Mouse (Mus musculus): ENCODE measurements around the gene Ccdc33. TPM values are rescaled to one million over a fixed set of nuclear protein-coding genes. Genes with fewer than 3 reads are reported as not detected.

The Ccdc33 gene
- total and polyA plus RNA-seq, 2 experiments: not detected

GRCm38 (mm10) chr9:58049861-58050260 is 68.8 kb downstream of the Ccdc33 start:
- H3K27me3 ChIP-seq (ENCODE audit: control insufficient read depth, insufficient read depth, low read length): no peaks in the 10 kb centered on the region
- no peak for TF ChIP-seq POLR2A (IDR thresholded peaks at IDR 0.05; ENCODE audit: extremely low read depth, insufficient read depth, low read length)
- TF ChIP-seq CTCF (IDR thresholded peaks at IDR 0.05; ENCODE audit: low read depth, low read length): no peak
- no peak for DNase-seq (ENCODE audit: extremely low read depth, low read depth, low spot score)
- no peak overlapping the region for H3K4me3 ChIP-seq (ENCODE audit: insufficient read depth, low read depth, low read length)
- H3K9ac ChIP-seq (ENCODE audit: low read depth, low read length): no peak overlapping the region
- no peaks in the 10 kb centered on the region for H3K36me3 ChIP-seq (ENCODE audit: control insufficient read depth, insufficient read depth, low read length)
- H3K4me1 ChIP-seq (ENCODE audit: control insufficient read depth, insufficient read depth, low read length): no peaks in the 10 kb centered on the region
- H3K79me2 ChIP-seq (ENCODE audit: control insufficient read depth, insufficient read depth, low read length): no peaks in the 10 kb centered on the region
- WGBS: 68% methylated on average over 7 of the region's 7 CpGs
- H3K27ac ChIP-seq (replicated peaks; ENCODE audit: insufficient read depth, low read depth, low read length): no peak overlapping the region

- Histone ChIP-seq H3K4me3 (ENCODE audit: insufficient read depth, low read depth, low read length) (no peak overlapping the region), H3K4me1 (ENCODE audit: control insufficient read depth, insufficient read depth, low read length) (no peaks in the 10 kb centered on the region), H3K9ac (ENCODE audit: low read depth, low read length) (no peak overlapping the region), H3K36me3 (ENCODE audit: control insufficient read depth, insufficient read depth, low read length) (no peaks in the 10 kb centered on the region), H3K27me3 (ENCODE audit: control insufficient read depth, insufficient read depth, low read length) (no peaks in the 10 kb centered on the region), H3K27ac (replicated peaks; ENCODE audit: insufficient read depth, low read depth, low read length) (no peak overlapping the region), H3K79me2 (ENCODE audit: control insufficient read depth, insufficient read depth, low read length) (no peaks in the 10 kb centered on the region)
- TF ChIP-seq POLR2A (IDR thresholded peaks at IDR 0.05; ENCODE audit: extremely low read depth, insufficient read depth, low read length): no peak
- TF ChIP-seq CTCF (IDR thresholded peaks at IDR 0.05; ENCODE audit: low read depth, low read length): no peak
- WGBS: 69% methylated on average over 6 of the region's 6 CpGs
- DNase-seq (ENCODE audit: extremely low read depth, low read depth, low spot score): no peak
Measured at GRCm38 (mm10) chr9:58049186-58049585, 69.4 kb downstream of the Ccdc33 start.

GRCm38 (mm10) chr9:58048621-58049020 is 70.0 kb downstream of the Ccdc33 start:
- Histone ChIP-seq H3K27ac (replicated peaks; ENCODE audit: insufficient read depth, low read depth, low read length) (no peak overlapping the region), H3K36me3 (ENCODE audit: control insufficient read depth, insufficient read depth, low read length) (no peaks in the 10 kb centered on the region), H3K9ac (ENCODE audit: low read depth, low read length) (no peak overlapping the region), H3K79me2 (ENCODE audit: control insufficient read depth, insufficient read depth, low read length) (no peaks in the 10 kb centered on the region), H3K4me3 (ENCODE audit: insufficient read depth, low read depth, low read length) (no peak overlapping the region), H3K4me1 (ENCODE audit: control insufficient read depth, insufficient read depth, low read length) (no peaks in the 10 kb centered on the region), H3K27me3 (ENCODE audit: control insufficient read depth, insufficient read depth, low read length) (no peaks in the 10 kb centered on the region)
- DNase-seq (ENCODE audit: extremely low read depth, low read depth, low spot score): no peak
- TF ChIP-seq CTCF (IDR thresholded peaks at IDR 0.05; ENCODE audit: low read depth, low read length) (no peak), POLR2A (IDR thresholded peaks at IDR 0.05; ENCODE audit: extremely low read depth, insufficient read depth, low read length) (no peak)
- WGBS: 35% methylated on average over 6 of the region's 6 CpGs

- H3K9ac ChIP-seq (ENCODE audit: low read depth, low read length): no peak overlapping the region
- H3K4me3 ChIP-seq (ENCODE audit: insufficient read depth, low read depth, low read length): no peak overlapping the region
- DNase-seq (ENCODE audit: extremely low read depth, low read depth, low spot score): no peak
- no peak overlapping the region for H3K27ac ChIP-seq (replicated peaks; ENCODE audit: insufficient read depth, low read depth, low read length)
- H3K79me2 ChIP-seq (ENCODE audit: control insufficient read depth, insufficient read depth, low read length): no peaks in the 10 kb centered on the region
- 65% methylated on average over 10 of the region's 10 CpGs for WGBS
- no peaks in the 10 kb centered on the region for H3K36me3 ChIP-seq (ENCODE audit: control insufficient read depth, insufficient read depth, low read length)
- no peaks in the 10 kb centered on the region for H3K27me3 ChIP-seq (ENCODE audit: control insufficient read depth, insufficient read depth, low read length)
- H3K4me1 ChIP-seq (ENCODE audit: control insufficient read depth, insufficient read depth, low read length): no peaks in the 10 kb centered on the region
- TF ChIP-seq POLR2A (IDR thresholded peaks at IDR 0.05; ENCODE audit: extremely low read depth, insufficient read depth, low read length): no peak
- no peak for TF ChIP-seq CTCF (IDR thresholded peaks at IDR 0.05; ENCODE audit: low read depth, low read length)
Measured at GRCm38 (mm10) chr9:58047061-58047460, 71.6 kb downstream of the Ccdc33 start.

- DNase-seq (ENCODE audit: extremely low read depth, low read depth, low spot score): no peak
- 60% methylated on average over 4 of the region's 4 CpGs for WGBS
- no peaks in the 10 kb centered on the region for H3K4me1 ChIP-seq (ENCODE audit: control insufficient read depth, insufficient read depth, low read length)
- no peak overlapping the region for H3K4me3 ChIP-seq (ENCODE audit: insufficient read depth, low read depth, low read length)
- H3K27ac ChIP-seq (replicated peaks; ENCODE audit: insufficient read depth, low read depth, low read length): no peak overlapping the region
- no peak overlapping the region for H3K9ac ChIP-seq (ENCODE audit: low read depth, low read length)
- no peaks in the 10 kb centered on the region for H3K36me3 ChIP-seq (ENCODE audit: control insufficient read depth, insufficient read depth, low read length)
- no peaks in the 10 kb centered on the region for H3K27me3 ChIP-seq (ENCODE audit: control insufficient read depth, insufficient read depth, low read length)
- TF ChIP-seq POLR2A (IDR thresholded peaks at IDR 0.05; ENCODE audit: extremely low read depth, insufficient read depth, low read length) (no peak), CTCF (IDR thresholded peaks at IDR 0.05; ENCODE audit: low read depth, low read length) (no peak)
- no peaks in the 10 kb centered on the region for H3K79me2 ChIP-seq (ENCODE audit: control insufficient read depth, insufficient read depth, low read length)
Measured at GRCm38 (mm10) chr9:58045646-58046045, 73.0 kb downstream of the Ccdc33 start.

- H3K79me2 ChIP-seq (ENCODE audit: control insufficient read depth, insufficient read depth, low read length): no peaks in the 10 kb centered on the region
- no peak for TF ChIP-seq CTCF (IDR thresholded peaks at IDR 0.05; ENCODE audit: low read depth, low read length)
- TF ChIP-seq POLR2A (IDR thresholded peaks at IDR 0.05; ENCODE audit: extremely low read depth, insufficient read depth, low read length): no peak
- H3K36me3 ChIP-seq (ENCODE audit: control insufficient read depth, insufficient read depth, low read length): no peaks in the 10 kb centered on the region
- no peak overlapping the region for H3K27ac ChIP-seq (replicated peaks; ENCODE audit: insufficient read depth, low read depth, low read length)
- no peaks in the 10 kb centered on the region for H3K4me1 ChIP-seq (ENCODE audit: control insufficient read depth, insufficient read depth, low read length)
- whole genome bisulfite sequencing: 39% methylated on average over 10 of the region's 10 CpGs
- no peak overlapping the region for H3K4me3 ChIP-seq (ENCODE audit: insufficient read depth, low read depth, low read length)
- no peak for DNase-seq (ENCODE audit: extremely low read depth, low read depth, low spot score)
- H3K9ac ChIP-seq (ENCODE audit: low read depth, low read length): no peak overlapping the region
- no peaks in the 10 kb centered on the region for H3K27me3 ChIP-seq (ENCODE audit: control insufficient read depth, insufficient read depth, low read length)
Measured at GRCm38 (mm10) chr9:58044828-58045227, 73.8 kb downstream of the Ccdc33 start.
